Mouse (Mus musculus) cortical plate, adult 2 months (tissue): ENCODE measurements at regions not wholly inside any gene's neighbourhood (a gene's known extent, or its start where the extent isn't known, plus 50 kb on each side); places are given as distances from the start of the nearest gene placed in this dataset.

Source experiments
- H3K27ac ChIP-seq: fragments of 200-500 bp; 2 replicates; pipeline ENCODE4 v1.5.1; 2012; ENCODE audit warnings: low read length, control low read depth, inconsistent platforms; ENCODE audit not compliant: insufficient read depth
- H3K4me1 ChIP-seq: fragments of 200-500 bp; 2 replicates; pipeline ENCODE4 v1.6.1; 2011; ENCODE audit warnings: low read length; ENCODE audit not compliant: control insufficient read depth, insufficient read depth
- H3K4me3 ChIP-seq: fragments of 200-500 bp; 2 replicates; pipeline ENCODE4 v1.5.1; 2011; ENCODE audit warnings: mild to moderate bottlenecking, low read length, control low read depth; ENCODE audit not compliant: insufficient read depth
- CTCF ChIP-seq: fragments of 200-500 bp; IDR thresholded peaks from 2 replicates; pipeline ENCODE4 v1.5.1; 2011; ENCODE audit warnings: mild to moderate bottlenecking, control low read depth, low read length; ENCODE audit not compliant: insufficient read depth; ENCODE audit errors: extremely low read depth
- POLR2A ChIP-seq: fragments of 200-500 bp; IDR thresholded peaks from 2 replicates; pipeline ENCODE4 v1.6.1; 2011; ENCODE audit warnings: mild to moderate bottlenecking, low read length, control low read depth; ENCODE audit not compliant: insufficient read depth; ENCODE audit errors: extremely low read depth

GRCm38 (mm10) chr5:52051383-52052071, 138.8 kb downstream of the Dhx15 start:
- no peak overlapping the region for H3K4me3 ChIP-seq
- H3K4me1 ChIP-seq: no peaks in the 10 kb centered on the region; the same call in 1 of the 2 replicates
- H3K27ac ChIP-seq: no peak overlapping the region
- TF ChIP-seq POLR2A: no peak

GRCm38 (mm10) chr5:52048790-52049189, 141.5 kb downstream of the Dhx15 start:
- H3K4me3 ChIP-seq: no peak overlapping the region
- TF ChIP-seq POLR2A (no peak), CTCF (no peak)
- H3K27ac ChIP-seq: no peak overlapping the region
- no peaks in the 10 kb centered on the region; the same call in 1 of the 2 replicates for H3K4me1 ChIP-seq

- Histone ChIP-seq H3K27ac (no peak overlapping the region), H3K4me3 (no peak overlapping the region)
Observed at GRCm38 (mm10) chr5:52046704-52047103, 143.6 kb downstream of the Dhx15 start.

GRCm38 (mm10) chr5:52044101-52044500, 146.2 kb downstream of the Dhx15 start:
- Histone ChIP-seq H3K4me3 (no peak overlapping the region), H3K4me1 (peaks cover 7% of the 10 kb centered on the region; the same call in 1 of the 2 replicates), H3K27ac (no peak overlapping the region)
- TF ChIP-seq POLR2A: no peak

More at GRCm38 (mm10) chr5:52046704-52047103, 143.6 kb downstream of the Dhx15 start:
- H3K4me1 ChIP-seq: no peaks in the 10 kb centered on the region; the same call in 1 of the 2 replicates
- TF ChIP-seq CTCF (no peak), POLR2A (no peak)

- Histone ChIP-seq H3K27ac (no peak overlapping the region), H3K4me1 (peaks cover 7% of the 10 kb centered on the region; the same call in 1 of the 2 replicates), H3K4me3 (no peak overlapping the region)
- TF ChIP-seq CTCF (no peak), POLR2A (no peak)
Observed at GRCm38 (mm10) chr5:52041447-52041846, 148.9 kb downstream of the Dhx15 start.

GRCm38 (mm10) chr5:52040427-52041312, 149.6 kb downstream of the Dhx15 start:
- Histone ChIP-seq H3K4me1 (peaks cover 7% of the 10 kb centered on the region; the same call in 1 of the 2 replicates), H3K27ac (peak overlapping the region; percentile 57), H3K4me3 (no peak overlapping the region)

GRCm38 (mm10) chr5:52035339-52035738, 155.0 kb downstream of the Dhx15 start:
- TF ChIP-seq POLR2A (no peak), CTCF (no peak)
- H3K4me3 ChIP-seq: no peak overlapping the region
- H3K27ac ChIP-seq: no peak overlapping the region
- peaks cover 5% of the 10 kb centered on the region; the same call in 1 of the 2 replicates for H3K4me1 ChIP-seq

More at GRCm38 (mm10) chr5:52040427-52041312, 149.6 kb downstream of the Dhx15 start:
- TF ChIP-seq POLR2A (no peak), CTCF (no peak)

GRCm38 (mm10) chr5:52027478-52027877, 162.8 kb downstream of the Dhx15 start:
- Histone ChIP-seq H3K4me1 (peaks cover 3% of the 10 kb centered on the region; the same call in 1 of the 2 replicates), H3K27ac (no peak overlapping the region), H3K4me3 (no peak overlapping the region)
- TF ChIP-seq CTCF (no peak), POLR2A (no peak)

GRCm38 (mm10) chr5:52026148-52026547, 164.2 kb downstream of the Dhx15 start:
- H3K4me1 ChIP-seq: peaks cover 5% of the 10 kb centered on the region
- no peak for TF ChIP-seq POLR2A

More at GRCm38 (mm10) chr5:52026148-52026547, 164.2 kb downstream of the Dhx15 start:
- Histone ChIP-seq H3K27ac (no peak overlapping the region), H3K4me3 (no peak overlapping the region)
